Mouse (Mus musculus): ENCODE measurements around the gene Tnfaip6.
"Not testable (repeated sequence)": the region's sequence is repeated elsewhere in the genome, so short reads cannot be mapped to it uniquely, and the experiment has no call there.

Tnfaip6 gene

GRCm38 (mm10) chr2:52037882-52038281 is at the start of gene Tnfaip6:
TSS of gene Tnfaip6 (plus strand) at chr2:52038009.
- peak; percentile 15 to 24 for DNase-seq (ENCODE audit: low spot score in 2 of 2)

GRCm38 (mm10) chr2:51989559-51989958 is 48.2 kb upstream of the Tnfaip6 start:
- DNase-seq (ENCODE audit: low spot score in 2 of 2): no peak

DNA sequence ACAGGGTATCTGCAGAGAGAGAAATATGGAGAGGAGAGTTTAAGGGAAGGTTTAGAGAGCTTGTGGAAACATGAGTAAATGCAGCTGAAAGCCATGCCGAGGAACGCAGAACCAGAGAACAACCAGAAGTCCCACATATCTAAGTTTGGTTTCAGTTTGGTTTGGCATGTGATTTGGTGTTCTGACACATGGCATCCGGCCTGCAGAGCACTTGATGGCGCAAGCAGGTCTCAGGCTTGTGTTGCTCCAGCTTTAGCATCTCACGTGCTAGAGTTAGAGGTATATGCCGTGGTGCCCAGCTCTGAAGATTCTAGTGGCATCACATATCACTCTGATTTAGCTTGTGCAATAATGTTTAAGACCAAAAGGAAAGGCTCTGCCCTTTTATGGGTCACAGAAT is 46.4 kb upstream of the Tnfaip6 start:
- no peak for DNase-seq (ENCODE audit: low spot score in 2 of 2)

DNA sequence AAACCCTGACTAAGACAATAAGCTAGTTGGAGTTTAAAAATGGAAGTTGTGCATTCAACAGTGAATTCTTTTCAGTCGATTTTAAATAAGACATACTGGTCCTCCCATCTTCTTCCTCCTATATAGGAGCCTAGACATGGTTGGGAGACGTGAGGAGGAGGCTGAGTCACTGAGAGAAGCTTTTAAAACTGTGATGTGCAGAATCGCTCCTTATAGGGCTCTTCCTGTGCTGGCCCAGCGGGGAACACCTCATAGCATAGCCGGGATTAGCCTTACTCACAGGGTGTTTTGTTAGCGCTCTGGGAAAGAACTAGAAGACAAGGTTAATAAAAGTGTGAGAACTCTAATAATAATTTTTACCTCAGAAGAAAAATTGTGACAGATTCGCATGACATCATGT is 37.8 kb upstream of the Tnfaip6 start:
- no peak for DNase-seq (ENCODE audit: low spot score in 2 of 2)

DNA sequence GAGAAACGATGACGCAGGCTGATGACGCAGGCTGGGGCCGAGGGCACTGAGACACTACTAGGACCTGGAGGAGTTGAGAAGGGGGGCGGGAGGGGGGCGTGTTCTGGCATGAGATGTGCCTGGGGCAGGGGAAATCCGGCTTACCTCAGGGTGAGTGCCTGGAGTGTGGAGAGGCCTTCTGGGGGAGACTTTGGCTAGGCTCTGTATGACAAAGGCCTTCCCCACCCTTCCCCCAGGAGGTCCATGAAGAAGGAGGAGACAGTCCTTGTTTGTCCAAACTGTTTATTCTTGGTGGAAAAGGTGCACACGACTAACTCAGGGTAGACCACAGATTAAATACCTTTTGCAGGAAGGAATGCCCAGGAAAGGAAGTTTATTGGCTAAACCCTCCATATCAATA is 36.3 kb upstream of the Tnfaip6 start:
- no peak for DNase-seq (ENCODE audit: low spot score in 2 of 2)

- DNase-seq (ENCODE audit: low spot score in 2 of 2): not testable (repeated sequence)
These were observed 35.5 kb upstream of the Tnfaip6 start for GRCm38 (mm10) chr2:52002299-52002698.

DNA sequence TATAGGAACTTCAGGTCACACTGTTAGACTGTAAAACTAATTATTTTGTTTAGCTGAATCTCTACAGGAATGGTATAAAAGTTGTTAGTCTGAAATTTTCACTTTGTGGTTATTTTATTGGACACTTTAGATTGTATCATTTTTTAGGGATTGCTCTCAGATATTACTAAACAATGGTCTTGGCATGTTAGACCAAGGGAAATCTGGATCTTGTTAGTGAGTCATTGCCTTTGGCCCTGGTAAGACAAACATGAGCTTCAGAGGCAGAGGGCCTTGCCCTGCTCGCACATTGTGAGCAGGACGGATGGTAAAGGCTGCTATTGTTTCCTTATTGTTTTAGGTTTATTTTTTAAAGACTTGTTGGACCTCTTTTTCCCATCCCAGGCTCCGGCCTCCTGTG is 31.4 kb upstream of the Tnfaip6 start:
- no peak for DNase-seq (ENCODE audit: low spot score in 2 of 2)

GRCm38 (mm10) chr2:52011820-52012219 is 26.0 kb upstream of the Tnfaip6 start:
- DNase-seq (ENCODE audit: low spot score in 2 of 2): not testable (repeated sequence)

DNA sequence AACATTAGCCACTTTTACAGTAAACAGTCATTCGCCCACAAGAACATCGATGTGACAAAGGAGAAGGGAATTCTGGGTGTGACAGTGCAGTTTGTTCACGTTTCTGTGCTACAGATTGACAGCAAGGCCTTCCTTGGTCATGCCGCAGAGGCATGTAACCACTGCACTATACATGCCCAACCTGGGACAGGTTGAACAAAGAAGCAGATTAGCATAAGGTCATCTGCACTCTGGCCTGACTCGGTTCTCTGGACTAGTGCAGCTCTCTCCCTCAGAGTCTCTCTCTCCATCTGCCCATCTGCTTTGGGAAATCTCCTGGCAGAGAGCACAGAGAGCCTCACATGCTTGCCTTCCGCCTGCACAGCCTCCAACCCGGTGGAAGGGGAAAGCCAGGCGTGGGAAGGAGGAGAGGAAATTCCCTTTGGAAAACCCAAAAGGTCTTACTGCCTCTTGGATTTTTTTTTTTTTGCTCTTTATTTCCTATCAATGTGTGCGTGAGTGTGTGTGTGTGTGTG is 24.4 kb upstream of the Tnfaip6 start:
- DNase-seq (ENCODE audit: low spot score in 2 of 2): no peak

DNA sequence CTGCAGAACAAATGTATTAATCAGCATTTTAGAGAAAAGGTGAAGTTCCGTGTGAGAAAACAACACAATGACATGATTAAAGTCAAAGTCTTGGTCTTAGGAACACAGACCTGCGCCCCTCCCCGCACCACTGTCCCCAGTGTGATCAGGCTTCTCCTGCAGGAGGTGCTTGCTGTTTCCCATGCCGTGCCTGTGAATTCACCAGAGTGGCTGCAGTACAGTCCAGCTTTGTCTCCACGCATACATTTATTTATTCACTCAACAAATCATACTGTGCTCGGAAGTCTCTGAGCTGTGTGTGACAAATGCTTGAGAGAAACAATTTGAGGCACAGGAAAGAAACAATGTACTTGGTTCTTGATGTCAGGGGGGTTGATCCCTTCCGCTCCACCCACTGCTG is 21.4 kb upstream of the Tnfaip6 start:
- DNase-seq (ENCODE audit: low spot score in 2 of 2): no peak

GRCm38 (mm10) chr2:52027061-52027460 is 10.7 kb upstream of the Tnfaip6 start:
- no peak for DNase-seq (ENCODE audit: low spot score in 2 of 2)

DNA sequence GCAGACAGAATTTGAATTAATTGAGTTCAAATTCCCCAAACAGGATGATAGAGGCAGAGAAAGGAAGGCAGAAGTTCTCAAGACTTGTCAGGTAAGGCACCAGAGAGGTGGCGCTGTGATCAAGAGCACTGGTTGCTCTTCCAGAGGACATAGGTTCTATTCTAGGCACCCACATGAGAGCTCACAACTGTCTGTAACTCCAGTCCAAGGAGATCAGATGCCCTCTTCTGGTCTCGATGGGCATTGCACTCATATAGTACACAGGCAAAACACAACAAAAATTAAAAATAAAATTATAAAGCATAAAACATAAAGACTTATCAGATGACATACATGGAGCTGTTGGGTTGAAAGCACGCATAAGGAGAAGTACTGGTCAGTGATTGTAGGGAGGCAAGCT is 8.4 kb upstream of the Tnfaip6 start:
- DNase-seq (ENCODE audit: low spot score in 2 of 2): no peak

DNA sequence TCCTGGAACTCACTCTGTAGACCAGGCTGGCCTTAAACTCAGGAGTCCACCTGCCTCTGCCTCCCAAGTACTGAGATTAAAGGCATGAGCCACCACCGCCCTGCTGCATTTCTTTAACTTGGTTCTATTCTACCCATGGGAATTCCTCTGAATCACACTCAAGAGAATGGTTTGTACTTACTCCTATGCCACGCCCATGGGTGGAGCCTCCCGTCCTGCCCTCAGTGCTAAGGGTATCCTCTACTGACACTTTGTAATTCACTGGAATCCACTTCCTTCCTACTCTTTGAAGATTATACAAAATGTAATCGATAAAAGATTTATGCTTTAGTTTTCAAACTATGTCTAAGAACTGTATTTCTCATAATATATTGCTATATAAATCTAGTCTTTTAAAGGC is 6.3 kb upstream of the Tnfaip6 start:
- DNase-seq (ENCODE audit: low spot score in 2 of 2): no peak

- no peak for DNase-seq (ENCODE audit: low spot score in 2 of 2)
These were observed 3.2 kb upstream of the Tnfaip6 start for GRCm38 (mm10) chr2:52034601-52035000.

DNA sequence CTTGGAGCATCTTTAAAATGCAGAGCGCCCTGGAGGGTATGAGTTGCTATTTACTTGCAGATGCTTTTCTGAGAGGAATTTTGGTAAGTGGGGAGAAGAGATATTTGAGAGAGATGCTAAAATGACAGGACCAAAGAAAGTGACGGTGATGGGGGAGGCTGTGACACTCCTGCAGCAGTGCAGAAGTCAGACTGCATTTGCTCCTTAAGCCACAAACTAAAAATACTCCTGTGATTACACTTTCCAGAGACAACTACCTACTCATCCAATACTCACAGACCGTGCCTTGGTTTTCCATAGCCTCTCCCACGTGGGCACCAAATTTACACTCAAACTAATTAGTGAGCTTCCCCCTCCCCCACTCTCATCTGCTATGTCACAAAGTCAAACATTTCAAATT is 2.7 kb upstream of the Tnfaip6 start:
- DNase-seq (ENCODE audit: low spot score in 2 of 2): no peak

DNA sequence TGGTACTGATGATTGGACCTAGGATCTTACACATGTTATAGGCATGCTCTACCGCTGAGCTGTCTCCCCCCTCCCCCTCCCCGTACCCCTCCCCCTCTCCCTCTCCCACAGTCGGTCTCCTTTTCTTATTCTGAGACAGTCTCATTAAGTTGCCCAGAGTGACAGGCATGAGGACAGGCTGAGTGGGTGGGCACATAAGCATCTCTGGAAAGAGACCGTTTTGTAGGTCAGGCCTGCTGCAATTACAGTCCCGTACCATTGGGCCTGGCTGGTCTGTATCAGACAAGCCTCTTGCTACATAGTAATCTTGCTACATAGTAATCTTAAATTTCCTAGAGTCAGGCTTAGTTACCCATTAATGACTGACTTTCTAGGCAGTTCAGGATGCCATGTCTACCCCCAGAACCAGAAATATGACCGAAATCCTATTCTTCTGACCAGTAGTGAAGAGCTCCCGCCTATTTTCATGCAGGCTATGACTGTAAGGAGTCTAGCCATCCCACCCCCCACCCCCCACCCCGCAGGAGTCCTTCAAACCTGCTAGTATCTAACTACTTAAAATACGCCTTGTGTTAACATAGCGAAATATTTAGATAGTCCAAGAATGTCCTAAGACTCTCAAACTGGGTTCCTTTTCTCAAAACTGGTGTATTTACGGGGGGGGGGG is 747 bp upstream of the Tnfaip6 start:
- DNase-seq (ENCODE audit: low spot score in 2 of 2): no peak

DNA sequence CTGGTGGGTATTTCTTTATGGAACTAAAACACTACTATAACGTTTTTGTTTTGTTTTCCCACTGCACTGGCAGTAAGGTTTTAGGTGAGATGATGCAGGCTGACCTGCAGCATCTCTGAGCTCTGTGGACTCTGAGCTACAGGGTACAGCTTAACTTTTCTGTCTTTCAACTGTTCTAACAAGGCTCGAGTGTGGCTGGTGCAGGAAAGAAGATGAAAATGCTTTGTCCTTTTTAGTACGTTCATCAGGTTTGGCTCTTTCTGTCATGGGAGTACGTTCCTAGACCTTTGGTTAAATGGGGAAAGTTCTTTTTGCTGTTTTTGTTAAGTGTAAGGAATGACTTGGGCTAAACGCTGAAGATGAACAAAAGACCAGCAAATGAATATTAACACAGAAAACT is 749 bp downstream of the Tnfaip6 start:
- DNase-seq (ENCODE audit: low spot score in 2 of 2): no peak

DNA sequence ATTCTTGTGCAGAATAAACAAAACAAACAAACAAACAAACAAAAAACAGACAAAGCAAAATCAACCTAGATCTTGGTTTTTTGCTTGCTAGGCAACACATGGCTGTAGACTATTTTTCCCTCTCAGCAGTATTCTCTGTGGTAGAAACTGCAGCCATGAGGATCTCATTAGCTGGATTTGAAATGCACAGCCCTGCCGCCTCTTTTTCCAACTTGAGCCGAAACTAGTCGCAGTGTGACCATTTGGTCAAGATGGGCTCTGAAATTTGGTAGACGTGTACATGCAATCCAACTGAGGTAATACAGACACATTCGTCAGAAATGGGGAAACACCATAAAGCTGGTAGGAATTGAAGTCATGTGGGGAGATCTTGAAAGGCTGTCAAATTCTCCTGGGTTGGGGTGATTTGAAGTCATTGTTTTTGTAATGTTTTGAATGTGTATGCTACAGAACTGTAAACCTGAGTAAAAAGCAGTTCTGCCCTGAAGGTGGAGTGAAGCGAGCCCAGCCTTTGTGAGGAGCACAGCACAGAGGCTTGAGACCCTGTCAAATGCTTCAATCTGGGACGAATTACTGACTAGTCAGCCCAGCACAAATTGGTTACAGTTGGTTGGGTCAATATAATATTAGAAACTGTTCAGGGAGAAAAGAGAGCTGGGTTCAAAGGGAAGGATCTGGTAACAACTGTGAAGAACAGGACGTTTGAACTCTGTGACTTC is 1.4 kb downstream of the Tnfaip6 start:
- no peak for DNase-seq (ENCODE audit: low spot score in 2 of 2)

DNA sequence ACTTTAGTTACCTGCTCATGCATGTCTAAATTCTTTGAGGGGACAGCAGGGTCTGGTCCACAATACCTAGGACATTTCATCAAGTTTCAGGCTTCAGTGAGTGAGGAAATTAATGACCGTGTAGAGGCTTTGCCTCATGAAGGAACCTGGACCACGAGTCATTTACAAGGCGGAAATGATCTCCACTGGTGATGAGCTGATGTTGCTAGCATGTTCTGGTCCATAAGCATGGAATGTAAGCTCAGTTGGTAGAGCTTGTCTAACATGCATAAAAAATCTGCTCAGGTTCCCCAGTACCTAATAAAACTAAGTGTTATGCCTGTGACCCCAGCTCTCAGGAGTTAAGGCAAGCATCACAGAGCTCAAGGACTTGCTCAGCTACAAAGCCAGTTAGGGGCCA is 4.3 kb downstream of the Tnfaip6 start:
- DNase-seq (ENCODE audit: low spot score in 2 of 2): no peak

DNA sequence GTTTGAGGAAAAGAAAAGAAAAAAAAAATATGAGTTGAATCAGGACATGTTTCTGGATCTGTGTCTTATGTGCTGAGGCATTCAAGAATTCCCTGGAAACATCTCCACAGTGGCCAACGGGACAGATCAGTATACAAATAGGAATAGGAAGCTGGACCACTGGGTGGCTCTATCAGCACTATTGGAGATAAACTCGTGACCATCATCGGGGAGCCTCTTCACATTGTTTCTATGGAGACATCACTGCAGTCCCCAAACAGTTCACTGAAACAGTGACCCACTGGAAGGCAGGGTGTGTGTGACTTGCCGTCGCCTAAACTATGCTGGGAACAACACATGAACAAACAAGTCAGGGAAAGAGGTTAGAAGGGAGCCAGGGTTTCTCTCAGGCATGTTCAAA is 4.9 kb downstream of the Tnfaip6 start:
- no peak for DNase-seq (ENCODE audit: low spot score in 2 of 2)

- no peak for DNase-seq (ENCODE audit: low spot score in 2 of 2)
These were observed 5.7 kb downstream of the Tnfaip6 start for GRCm38 (mm10) chr2:52043485-52043884.

- no peak for DNase-seq (ENCODE audit: low spot score in 2 of 2)
These were observed 8.2 kb downstream of the Tnfaip6 start for GRCm38 (mm10) chr2:52046032-52046431.

DNA sequence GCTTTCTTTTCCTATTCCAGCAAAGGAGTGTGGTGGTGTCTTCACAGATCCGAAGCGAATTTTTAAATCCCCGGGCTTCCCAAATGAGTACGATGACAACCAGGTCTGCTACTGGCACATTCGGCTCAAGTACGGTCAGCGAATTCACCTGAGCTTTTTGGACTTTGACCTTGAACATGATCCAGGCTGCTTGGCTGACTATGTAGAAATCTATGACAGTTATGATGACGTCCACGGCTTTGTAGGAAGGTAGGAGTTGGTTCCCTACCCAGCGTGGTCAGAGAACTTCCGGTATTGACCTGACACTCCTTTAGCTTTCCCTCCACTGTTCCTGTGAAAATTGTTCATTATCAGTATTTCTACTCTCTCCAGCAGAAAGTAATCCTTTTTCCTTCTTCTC is 13.0 kb downstream of the Tnfaip6 start:
- no peak for DNase-seq (ENCODE audit: low spot score in 2 of 2)

All from frontal cortex, postnatal 10 days (tissue).